Mouse (Mus musculus) natural killer cell, adult 2 months (primary cell): ENCODE data around the gene Ube2d3.
A peak's percentile ranks its signal among the peaks of the same experiment; 100 is the strongest.
"Not testable (repeated sequence)": the region's sequence is repeated elsewhere in the genome, so short reads cannot be mapped to it uniquely, and the experiment has no call there.

ENCODE experiments used
- DNase-seq, 2 experiments: peaks; one replicate each; pipeline ENCODE4 v3.0.0; 2022; ENCODE audit warnings: low spot score in 2 of 2

Ube2d3 gene

DNA sequence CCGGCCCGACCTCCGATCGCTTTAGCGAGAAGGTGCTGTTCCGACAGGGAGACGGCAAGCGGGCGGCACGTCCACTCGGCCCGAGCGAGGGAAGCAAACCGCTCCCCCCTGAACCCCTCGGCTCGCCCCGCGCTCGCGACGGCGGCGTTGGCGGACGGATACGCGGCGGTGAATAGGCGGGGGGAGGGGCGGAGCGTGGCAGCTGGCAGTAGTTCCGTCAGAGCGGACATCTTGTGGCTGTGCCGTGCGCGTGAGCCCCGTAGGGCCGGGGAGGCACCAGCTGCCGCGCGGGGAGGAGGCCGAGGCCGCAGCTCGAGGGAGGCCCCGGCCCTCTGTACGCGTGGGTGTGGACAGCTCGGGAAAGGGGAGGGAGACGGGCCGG lies 573 bp downstream of the Ube2d3 start:
- peak; percentile 96 for DNase-seq

- peak; percentile 81 to 82 for DNase-seq
These were observed 1.1 kb downstream of the Ube2d3 start for GRCm38 (mm10) chr3:135438913-135439531.

DNA sequence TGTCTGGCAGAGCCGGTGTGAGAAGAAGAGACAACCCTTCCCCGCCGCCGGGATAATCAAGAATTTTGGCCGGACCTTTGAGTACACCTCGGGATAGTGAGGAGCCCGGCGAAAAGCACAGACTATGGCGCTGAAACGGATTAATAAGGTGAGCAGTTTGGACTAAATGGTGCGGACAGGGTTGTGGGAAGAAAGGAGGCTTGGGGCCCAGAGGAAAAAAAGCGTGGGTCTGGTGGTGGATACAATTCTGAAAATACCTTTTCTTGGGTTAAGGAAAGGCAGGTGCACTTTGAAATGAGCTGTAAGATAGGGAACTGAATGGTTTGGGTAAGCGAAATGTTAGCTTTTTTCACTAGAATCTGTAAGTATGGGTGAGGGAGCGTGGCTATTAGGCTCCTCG lies 1.7 kb downstream of the Ube2d3 start:
- no peak for DNase-seq

DNA sequence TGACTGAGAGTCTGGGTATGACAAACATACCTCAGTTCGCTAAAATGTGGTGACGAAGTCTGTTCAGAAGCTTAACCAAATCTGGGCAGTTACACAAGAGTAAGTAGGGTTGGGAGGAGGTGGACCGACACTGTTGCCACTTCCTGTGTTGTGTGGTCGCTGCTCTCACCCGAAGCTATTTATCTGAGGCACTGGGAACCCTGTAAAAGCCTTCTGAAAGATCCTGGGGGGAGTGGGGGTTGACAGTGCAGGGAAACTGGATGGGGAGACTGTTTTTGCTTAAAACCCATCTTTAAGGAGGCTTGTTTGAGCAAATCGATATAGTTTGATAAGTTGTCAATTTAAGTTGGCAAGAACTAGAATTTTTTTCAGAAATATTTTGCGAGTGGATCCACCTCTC lies 2.3 kb downstream of the Ube2d3 start:
- peak; percentile 83 to 88 for DNase-seq

- DNase-seq: no peak
These were observed 2.7 kb downstream of the Ube2d3 start for GRCm38 (mm10) chr3:135440621-135441020.

DNA sequence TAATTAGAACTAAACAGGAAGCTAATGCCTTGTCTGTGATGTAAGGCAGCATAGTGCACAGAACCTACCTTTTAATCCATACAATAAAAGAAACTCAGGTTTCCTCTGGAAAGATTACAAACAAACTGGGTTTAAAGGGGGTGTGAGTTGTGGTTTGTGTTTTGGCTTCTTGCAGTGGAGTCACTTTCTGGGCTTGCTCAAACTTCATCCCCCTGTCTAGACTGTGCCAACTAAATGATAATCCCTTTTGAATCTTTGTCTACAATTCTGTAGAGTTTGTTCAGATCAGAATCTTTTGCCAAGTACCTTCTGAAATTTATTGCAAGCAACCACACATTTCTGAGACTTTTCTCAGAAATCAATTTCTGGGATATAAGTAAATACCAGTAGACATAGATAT lies 7.0 kb downstream of the Ube2d3 start:
- no peak for DNase-seq

- DNase-seq: no peak
These were observed 21.0 kb downstream of the Ube2d3 start for GRCm38 (mm10) chr3:135458981-135459380.

DNA sequence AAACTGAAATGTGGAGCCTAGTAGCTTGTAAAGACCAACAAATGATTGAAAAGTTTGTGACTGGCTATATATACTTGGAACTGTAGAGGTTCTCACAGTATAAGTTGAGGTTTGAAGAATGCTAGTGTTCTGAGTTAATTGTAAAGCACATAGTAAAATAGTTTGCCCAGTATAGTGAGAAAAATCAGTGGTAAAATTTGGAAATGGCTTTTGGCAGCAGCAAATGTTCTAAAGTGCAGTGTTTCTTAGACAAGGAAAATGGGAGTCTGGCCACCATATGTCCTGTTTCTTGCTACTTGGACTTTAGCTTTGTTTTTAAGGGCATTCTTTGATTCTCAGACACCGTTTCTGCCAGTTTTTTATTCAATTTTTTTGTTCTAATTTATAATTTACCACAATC lies 30.5 kb downstream of the Ube2d3 start:
- DNase-seq: no peak

DNA sequence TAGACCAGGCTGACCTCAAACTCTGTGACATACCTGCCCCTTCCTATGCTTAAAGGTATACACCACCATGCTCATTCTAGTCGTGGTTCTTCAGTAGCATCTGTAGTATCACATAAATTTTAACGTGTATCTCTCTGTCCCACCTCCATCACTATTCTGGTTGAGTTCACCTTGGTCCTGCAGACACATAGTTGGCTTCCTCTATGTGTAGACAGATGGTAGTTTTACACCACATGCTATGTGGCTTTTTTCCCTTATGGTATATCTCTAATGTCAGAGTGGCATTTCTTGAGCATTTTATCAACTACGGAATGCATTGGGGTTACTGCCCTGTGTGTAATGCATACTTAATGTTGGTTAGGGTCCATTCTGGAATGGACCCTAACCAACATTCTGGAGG lies 31.2 kb downstream of the Ube2d3 start:
- no peak for DNase-seq

GRCm38 (mm10) chr3:135469974-135470373 lies 32.0 kb downstream of the Ube2d3 start:
- DNase-seq: no peak

DNA sequence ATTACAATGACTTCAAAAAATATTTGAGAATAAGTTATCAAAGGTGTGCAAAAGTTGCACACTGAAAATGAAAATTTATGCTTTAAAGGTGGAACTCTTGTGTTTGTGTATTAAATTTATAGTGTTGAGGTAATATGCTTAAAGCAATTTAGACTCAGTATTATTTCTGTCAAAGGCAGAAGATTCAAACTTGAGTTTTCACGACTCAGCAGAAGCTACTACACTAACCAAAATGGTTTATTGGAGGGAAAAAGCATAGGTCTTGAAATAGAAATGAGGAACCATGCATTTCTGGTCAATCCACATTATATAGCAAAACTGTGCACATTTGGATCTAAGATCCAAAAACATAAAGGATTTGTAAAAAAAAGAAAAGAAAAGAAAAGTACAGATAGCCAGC lies 32.9 kb downstream of the Ube2d3 start:
- DNase-seq: no peak

GRCm38 (mm10) chr3:135475025-135475424 lies 37.1 kb downstream of the Ube2d3 start:
- DNase-seq: no peak

DNA sequence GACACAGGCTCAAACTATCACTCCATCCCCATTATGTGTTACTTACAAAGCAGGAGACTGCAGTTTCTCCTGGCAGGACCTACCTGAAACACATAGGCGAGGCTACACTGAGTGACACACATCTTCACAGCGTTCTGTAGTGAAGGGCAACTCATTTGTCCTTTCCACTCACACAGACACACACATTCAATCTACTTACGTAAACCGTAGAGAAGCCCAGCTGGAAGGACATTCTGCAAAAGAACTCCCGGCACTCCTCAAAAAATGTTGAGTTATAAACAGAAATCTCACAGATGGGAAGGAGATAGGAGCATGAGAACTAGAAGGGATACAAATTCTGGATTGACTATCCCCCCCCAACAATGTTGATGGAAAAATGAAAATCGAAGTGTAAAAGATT lies 38.3 kb downstream of the Ube2d3 start:
- DNase-seq: no peak

GRCm38 (mm10) chr3:135476977-135477376 lies 39.0 kb downstream of the Ube2d3 start:
- DNase-seq: no peak

- not testable (repeated sequence) for DNase-seq
These were observed 41.1 kb downstream of the Ube2d3 start for GRCm38 (mm10) chr3:135479090-135479489.

GRCm38 (mm10) chr3:135480767-135481166 lies 42.8 kb downstream of the Ube2d3 start:
- DNase-seq: no peak

- DNase-seq: no peak
These were observed 43.7 kb downstream of the Ube2d3 start for GRCm38 (mm10) chr3:135481608-135482007.

GRCm38 (mm10) chr3:135484650-135485049 lies 46.7 kb downstream of the Ube2d3 start:
- not testable (repeated sequence) for DNase-seq

- DNase-seq: peak; percentile 55 to 63
These were observed 47.4 kb downstream of the Ube2d3 start, which contains the start of gene Manba for GRCm38 (mm10) chr3:135485128-135485899. TSS of gene Manba (plus strand) at chr3:135485611.

DNA sequence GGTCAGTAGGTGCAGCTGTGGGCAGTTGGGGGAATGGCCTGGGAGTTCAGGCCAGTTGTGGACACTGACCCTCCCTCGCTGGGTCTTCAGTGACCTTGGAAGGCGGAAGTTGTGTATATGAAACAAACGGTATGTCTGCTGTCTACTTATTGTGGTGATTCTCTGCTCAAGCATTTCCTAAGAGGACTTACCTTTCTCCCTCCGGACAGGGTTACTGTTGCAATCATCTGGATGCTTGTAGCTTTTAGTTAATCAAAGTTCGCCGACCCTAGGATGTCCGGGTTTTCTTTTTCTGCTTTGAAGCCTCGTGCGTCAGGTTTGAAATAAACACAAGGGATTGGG lies 47.9 kb downstream of the Ube2d3 start:
- no peak for DNase-seq

DNA sequence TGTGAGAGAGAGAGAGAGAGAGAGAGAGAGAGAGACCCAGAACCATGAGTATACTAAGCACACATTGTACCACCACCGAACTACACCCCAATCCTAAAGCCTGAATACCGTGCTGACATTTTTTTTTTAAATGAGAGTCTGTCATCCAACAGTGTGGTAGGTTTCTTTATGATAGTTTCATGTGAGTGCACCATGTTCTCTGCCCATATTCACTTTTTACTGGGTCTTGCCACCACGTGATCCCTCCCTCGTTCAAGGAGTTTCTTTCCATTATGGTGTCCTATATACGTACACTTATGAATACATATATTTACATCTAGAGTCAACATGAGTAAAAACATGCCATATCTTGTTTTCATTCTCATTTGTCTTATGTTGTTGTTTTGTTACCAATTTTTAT lies 48.4 kb downstream of the Ube2d3 start:
- DNase-seq: no peak

GRCm38 (mm10) chr3:135487803-135488202 lies 49.9 kb downstream of the Ube2d3 start:
- no peak for DNase-seq

DNA sequence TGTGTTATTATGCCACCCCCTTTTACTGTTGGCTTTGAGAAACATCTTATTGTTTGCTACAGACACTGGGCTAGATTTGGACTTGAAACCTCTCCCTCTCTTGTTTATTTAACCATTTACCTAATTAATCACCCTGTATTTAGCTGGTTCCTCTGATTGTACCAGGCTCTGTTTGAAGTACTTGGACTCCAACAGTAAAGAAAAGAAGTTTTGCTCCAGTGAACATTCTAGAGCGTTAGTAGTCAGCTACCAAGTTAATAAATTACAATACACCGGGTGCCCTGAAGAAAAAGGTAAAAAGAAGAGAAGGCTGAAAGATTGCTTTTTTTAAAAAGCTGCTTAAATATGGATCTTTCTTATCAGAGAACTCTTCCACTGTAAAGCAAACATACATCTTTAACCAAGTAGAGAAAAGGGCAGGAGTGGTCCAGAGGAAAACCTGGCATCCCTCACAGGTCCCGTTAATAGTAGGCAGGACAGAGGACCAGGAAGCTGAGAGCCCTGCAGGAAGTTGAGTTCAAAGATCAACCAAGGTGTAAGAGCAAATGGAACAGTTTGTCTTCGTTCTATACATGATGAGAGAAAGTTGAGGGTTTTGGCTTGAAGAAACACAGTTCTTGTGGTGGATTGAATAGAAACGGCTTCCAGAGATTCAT lies 52.0 kb downstream of the Ube2d3 start:
- DNase-seq: no peak
